Mouse (Mus musculus) megakaryocyte, embryonic 14.5 days (primary cell): ENCODE results near the gene Fam160b1. TPM values are rescaled to one million over a fixed set of nuclear protein-coding genes. Genes with fewer than 3 reads are reported as not detected.

ENCODE experiments used
- H3K27me3 ChIP-seq: replicated peaks from 2 replicates; pipeline ENCODE3; 2012; ENCODE audit warnings: inconsistent platforms
- H3K36me3 ChIP-seq: replicated peaks from 2 replicates; pipeline ENCODE3; 2012; ENCODE audit warnings: low read length, inconsistent platforms, mixed read lengths
- H3K4me1 ChIP-seq: 2 replicates; pipeline ENCODE4 v1.6.1; 2012; ENCODE audit warnings: inconsistent platforms
- H3K4me3 ChIP-seq: replicated peaks from 2 replicates; pipeline ENCODE3; 2012; ENCODE audit warnings: moderate library complexity, mild to moderate bottlenecking, inconsistent platforms
- H3K9me3 ChIP-seq: 2 replicates; pipeline ENCODE4 v1.6.1; 2012; ENCODE audit warnings: inconsistent platforms
- FLI1 ChIP-seq: IDR thresholded peaks from 2 replicates; pipeline ENCODE4 v1.6.1; 2012; ENCODE audit warnings: low read length, inconsistent platforms, mixed read lengths
- GATA1 ChIP-seq: IDR thresholded peaks from 3 replicates; pipeline ENCODE4 v1.6.1; 2012; ENCODE audit warnings: mixed read lengths, low read length, inconsistent platforms, borderline replicate concordance
- polyA plus RNA-seq: library from polyadenylated mRNA; stranded (reverse); fragments of >175 nt; gene quantifications from 2 replicates; pipeline ENCODE4 v1.2.3, GENCODE M21; 2012; ENCODE audit warnings: low replicate concordance; ENCODE audit not compliant: insufficient read depth

Fam160b1 gene
- 2.9 TPM in 2 replicates for polyA plus RNA-seq

- TF ChIP-seq FLI1: no peak
- no peak for TF ChIP-seq GATA1
- H3K27me3 ChIP-seq: no peaks in the 10 kb centered on the region
- H3K36me3 ChIP-seq: peaks cover 3% of the 10 kb centered on the region
- H3K9me3 ChIP-seq: no peaks in the 10 kb centered on the region
- H3K4me1 ChIP-seq: peaks cover 75% of the 10 kb centered on the region
- H3K4me3 ChIP-seq: peak within 1 kb of the TSS; percentile 99
These were observed at the start of gene Fam160b1 for GRCm38 (mm10) chr19:57360341-57361130. TSS of gene Fam160b1 (plus strand) at chr19:57360680.

DNA sequence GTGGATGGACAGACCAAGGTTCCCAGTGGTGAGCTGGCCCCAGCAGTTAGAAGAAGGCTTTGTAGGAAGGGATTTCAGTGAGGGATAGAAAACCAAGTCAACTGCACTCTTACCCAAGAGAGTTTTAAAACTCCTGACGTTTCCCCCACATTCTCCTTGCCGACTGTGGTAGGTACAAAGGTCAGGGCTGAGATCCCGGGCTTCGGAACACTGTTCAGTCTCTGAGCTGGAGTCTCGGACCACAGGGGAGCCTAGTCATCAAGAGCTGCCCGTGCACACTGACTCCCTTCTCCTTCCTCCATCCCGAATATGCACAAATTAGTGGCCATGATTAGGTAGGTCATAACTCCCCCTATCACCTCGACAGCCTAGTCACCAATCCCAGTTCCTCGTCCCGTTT is 47.3 kb upstream of the Fam160b1 start:
- Histone ChIP-seq H3K4me3 (no peak overlapping the region), H3K36me3 (no peaks in the 10 kb centered on the region), H3K27me3 (peaks cover 67% of the 10 kb centered on the region), H3K9me3 (no peaks in the 10 kb centered on the region), H3K4me1 (peaks cover 10% of the 10 kb centered on the region)
- TF ChIP-seq GATA1 (no peak), FLI1 (no peak)

DNA sequence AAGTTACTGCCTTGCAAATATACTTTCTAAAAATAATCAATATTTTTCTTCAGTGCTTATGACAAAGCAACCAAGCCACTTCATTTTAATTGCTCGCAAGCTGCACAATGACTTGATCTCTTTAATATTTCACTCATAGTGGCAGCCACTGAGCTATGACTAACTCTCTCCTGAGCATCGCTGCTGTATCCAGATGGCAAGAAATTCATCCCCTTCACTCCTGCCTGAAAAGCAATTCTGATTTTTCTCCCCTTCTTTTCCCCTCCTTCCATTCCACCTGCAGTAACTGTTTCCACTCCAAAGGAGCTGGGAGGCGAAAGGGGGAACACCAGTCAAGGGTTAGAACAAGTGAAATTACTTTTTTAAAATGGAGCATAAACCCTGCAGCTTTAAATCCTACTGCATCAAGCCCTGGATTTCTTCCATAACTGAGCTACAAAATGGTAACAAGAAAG is 46.6 kb upstream of the Fam160b1 start:
- TF ChIP-seq GATA1 (no peak), FLI1 (no peak)
- Histone ChIP-seq H3K4me1 (peaks cover 10% of the 10 kb centered on the region), H3K4me3 (no peak overlapping the region), H3K27me3 (peaks cover 69% of the 10 kb centered on the region), H3K9me3 (no peaks in the 10 kb centered on the region), H3K36me3 (no peaks in the 10 kb centered on the region)

DNA sequence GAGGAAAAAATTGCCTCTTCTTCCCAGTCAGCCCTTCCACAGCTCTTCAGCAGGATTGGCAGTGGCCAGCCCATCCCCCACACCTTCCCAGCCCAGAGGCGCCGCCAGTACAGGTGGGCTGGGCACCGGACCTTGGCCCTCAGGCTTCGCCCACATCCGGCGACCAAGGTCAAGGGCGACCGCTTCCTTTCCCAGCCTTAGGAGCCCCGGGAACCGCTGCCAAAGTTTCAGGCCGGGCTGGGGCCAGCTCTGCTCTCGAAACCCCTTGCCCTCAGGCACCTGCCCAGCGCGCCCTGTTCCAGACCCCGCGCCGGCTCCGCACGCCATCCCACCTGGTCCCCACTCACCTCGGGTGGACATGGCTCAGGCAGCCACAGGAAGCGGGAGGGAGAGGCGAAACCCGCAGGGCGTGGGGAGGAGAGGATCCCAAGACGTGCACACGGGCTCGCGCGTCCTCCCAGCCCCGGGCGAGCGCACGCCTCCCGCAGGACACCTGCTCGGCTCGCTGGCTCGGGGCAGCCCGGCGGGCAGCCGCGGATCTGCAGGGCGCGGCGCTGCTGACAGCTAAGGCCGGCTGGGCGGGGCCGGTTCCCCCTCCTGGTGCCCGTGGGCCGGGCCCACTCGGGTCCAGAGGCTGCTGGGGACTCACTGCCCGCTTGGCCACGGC is 46.0 kb upstream of the Fam160b1 start, which contains the start of gene Ablim1:
Gene Ablim1, minus strand, starts transcription at position 574 of the 667 bp plus-strand sequence.
- H3K36me3 ChIP-seq: no peaks in the 10 kb centered on the region
- TF ChIP-seq GATA1 (no peak), FLI1 (no peak)
- peaks cover 67% of the 10 kb centered on the region for H3K27me3 ChIP-seq
- peak within 1 kb of the TSS; percentile 89 for H3K4me3 ChIP-seq
- no peaks in the 10 kb centered on the region; the same call in 1 of the 2 replicates for H3K9me3 ChIP-seq
- peaks cover 10% of the 10 kb centered on the region for H3K4me1 ChIP-seq

DNA sequence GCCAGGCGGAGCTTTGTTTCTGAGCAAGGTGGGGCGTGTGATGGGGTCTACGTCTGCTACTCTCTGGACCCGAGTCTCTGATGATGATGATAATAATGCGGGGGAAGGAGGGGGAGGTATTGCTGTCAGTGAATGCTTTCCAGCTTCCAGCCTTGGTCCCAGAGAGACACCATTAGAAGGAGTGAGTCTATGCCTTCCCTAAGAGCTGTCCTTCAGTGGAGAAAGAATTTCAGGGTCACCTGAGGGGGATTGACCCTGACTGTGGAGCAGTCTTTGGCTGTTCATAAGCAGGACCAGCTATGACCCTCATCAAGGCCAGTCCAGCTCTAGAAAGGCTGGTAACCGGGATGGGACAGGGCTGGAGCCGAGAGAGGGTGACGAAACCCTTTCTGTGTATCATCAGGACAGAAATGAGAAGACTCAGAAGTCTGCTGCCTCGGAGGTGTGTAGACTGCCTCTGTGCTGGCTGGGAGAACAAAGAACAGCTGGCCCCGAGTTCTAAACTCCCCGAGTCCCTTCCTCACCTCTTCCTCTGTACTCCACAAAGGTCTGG is 45.4 kb upstream of the Fam160b1 start:
- Histone ChIP-seq H3K4me1 (peaks cover 10% of the 10 kb centered on the region), H3K9me3 (peaks cover 4% of the 10 kb centered on the region; the same call in 1 of the 2 replicates), H3K27me3 (peaks cover 61% of the 10 kb centered on the region), H3K4me3 (peak overlapping the region; percentile 89), H3K36me3 (no peaks in the 10 kb centered on the region)
- no peak for TF ChIP-seq GATA1

- Histone ChIP-seq H3K4me1 (peaks cover 13% of the 10 kb centered on the region), H3K9me3 (peaks cover 4% of the 10 kb centered on the region), H3K36me3 (no peaks in the 10 kb centered on the region), H3K27me3 (peaks cover 66% of the 10 kb centered on the region), H3K4me3 (no peak overlapping the region)
- TF ChIP-seq GATA1 (no peak), FLI1 (no peak)
These were observed 43.9 kb upstream of the Fam160b1 start for GRCm38 (mm10) chr19:57316597-57316996.

GRCm38 (mm10) chr19:57320656-57321382 is 39.7 kb upstream of the Fam160b1 start:
- H3K4me3 ChIP-seq: no peak overlapping the region
- H3K36me3 ChIP-seq: no peaks in the 10 kb centered on the region
- TF ChIP-seq FLI1 (no peak), GATA1 (no peak)
- peaks cover 12% of the 10 kb centered on the region for H3K4me1 ChIP-seq
- peaks cover 4% of the 10 kb centered on the region for H3K9me3 ChIP-seq
- peaks cover 49% of the 10 kb centered on the region for H3K27me3 ChIP-seq

- Histone ChIP-seq H3K27me3 (peaks cover 40% of the 10 kb centered on the region), H3K9me3 (peaks cover 4% of the 10 kb centered on the region)
These were observed 38.6 kb upstream of the Fam160b1 start for GRCm38 (mm10) chr19:57321839-57322238.

GRCm38 (mm10) chr19:57322491-57322890 is 38.0 kb upstream of the Fam160b1 start:
- Histone ChIP-seq H3K36me3 (no peaks in the 10 kb centered on the region), H3K4me3 (no peak overlapping the region)

More at GRCm38 (mm10) chr19:57321839-57322238, 38.6 kb upstream of the Fam160b1 start:
- Histone ChIP-seq H3K4me1 (peaks cover 21% of the 10 kb centered on the region), H3K4me3 (no peak overlapping the region), H3K36me3 (no peaks in the 10 kb centered on the region)
- TF ChIP-seq GATA1 (no peak), FLI1 (no peak)

DNA sequence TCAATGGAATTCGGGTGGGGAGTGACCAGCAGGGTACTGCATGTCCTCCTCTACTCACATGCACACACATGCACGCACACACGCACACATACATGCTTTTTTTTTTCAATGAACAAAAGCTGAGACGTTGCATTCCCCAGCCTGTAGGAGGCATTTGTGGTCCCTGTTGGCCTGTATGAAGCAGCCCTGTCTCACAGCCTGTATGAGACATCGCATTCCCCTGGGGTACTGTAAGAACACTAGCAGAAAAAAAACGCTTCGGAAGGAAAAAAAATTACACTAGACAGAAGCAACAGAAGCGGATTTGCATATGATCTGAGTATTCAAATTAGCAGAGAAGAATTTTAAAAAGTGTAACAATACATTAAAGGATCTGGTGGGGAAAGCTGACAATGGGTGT is 37.4 kb upstream of the Fam160b1 start:
- Histone ChIP-seq H3K4me3 (no peak overlapping the region), H3K36me3 (no peaks in the 10 kb centered on the region), H3K27me3 (peaks cover 34% of the 10 kb centered on the region), H3K9me3 (peaks cover 4% of the 10 kb centered on the region), H3K4me1 (peaks cover 33% of the 10 kb centered on the region)
- TF ChIP-seq FLI1: no peak
- no peak for TF ChIP-seq GATA1

More at GRCm38 (mm10) chr19:57322491-57322890, 38.0 kb upstream of the Fam160b1 start:
- peaks cover 4% of the 10 kb centered on the region for H3K9me3 ChIP-seq
- TF ChIP-seq FLI1 (no peak), GATA1 (no peak)
- H3K4me1 ChIP-seq: peaks cover 27% of the 10 kb centered on the region
- peaks cover 39% of the 10 kb centered on the region for H3K27me3 ChIP-seq
